Mouse (Mus musculus) bone marrow macrophage, adult 2 months (primary cell): ENCODE results near the gene Gpd1. TPM values are rescaled to one million over a fixed set of nuclear protein-coding genes. Genes with fewer than 3 reads are reported as not detected.

Experiments
- H3K27ac ChIP-seq: 2 replicates; pipeline ENCODE4 v1.5.1; 2012; ENCODE audit warnings: low read depth, low read length; ENCODE audit not compliant: insufficient read depth
- H3K4me1 ChIP-seq: 2 replicates; pipeline ENCODE4 v1.6.1; 2012; ENCODE audit warnings: low read length; ENCODE audit not compliant: control insufficient read depth, insufficient read depth
- H3K4me3 ChIP-seq: 2 replicates; pipeline ENCODE4 v1.5.1; 2012; ENCODE audit warnings: mild to moderate bottlenecking, low read length, moderate library complexity; ENCODE audit not compliant: insufficient read depth
- CTCF ChIP-seq: IDR thresholded peaks from 2 replicates; pipeline ENCODE4 v1.5.1; 2012; ENCODE audit warnings: low read depth, mild to moderate bottlenecking, low read length, moderate library complexity
- POLR2A ChIP-seq: IDR thresholded peaks from 2 replicates; pipeline ENCODE4 v1.6.1; 2012; ENCODE audit warnings: mild to moderate bottlenecking, low read depth, low read length, borderline replicate concordance
- polyA plus RNA-seq: library from polyadenylated mRNA; stranded (reverse); fragments of >200 nt; gene quantifications from 2 replicates; pipeline ENCODE4 v1.2.4, GENCODE M21; 2012; ENCODE audit not compliant: missing spikeins, insufficient read depth, insufficient read length

Gene Gpd1
- polyA plus RNA-seq, 1 experiment, result 1.2 TPM

GRCm38 (mm10) chr15:99678063-99678800 lies 39.1 kb upstream of the Gpd1 start:
- Histone ChIP-seq H3K4me3 (no peak overlapping the region), H3K4me1 (no peaks in the 10 kb centered on the region), H3K27ac (no peak overlapping the region)
- TF ChIP-seq POLR2A (no peak), CTCF (peak; percentile 44)

GRCm38 (mm10) chr15:99679008-99679407 lies 38.3 kb upstream of the Gpd1 start:
- H3K4me3 ChIP-seq, result no peak overlapping the region
- no peaks in the 10 kb centered on the region for H3K4me1 ChIP-seq
- no peak overlapping the region for H3K27ac ChIP-seq
- TF ChIP-seq CTCF, result no peak
- no peak for TF ChIP-seq POLR2A

GRCm38 (mm10) chr15:99682880-99683279 lies 34.4 kb upstream of the Gpd1 start:
- H3K4me1 ChIP-seq, result no peaks in the 10 kb centered on the region
- TF ChIP-seq CTCF (peak; percentile 33), POLR2A (no peak)
- no peak overlapping the region for H3K27ac ChIP-seq
- no peak overlapping the region for H3K4me3 ChIP-seq

GRCm38 (mm10) chr15:99684156-99684555 lies 33.2 kb upstream of the Gpd1 start:
- TF ChIP-seq CTCF (no peak), POLR2A (no peak)
- Histone ChIP-seq H3K4me3 (no peak overlapping the region), H3K4me1 (no peaks in the 10 kb centered on the region), H3K27ac (no peak overlapping the region)

- Histone ChIP-seq H3K4me3 (no peak overlapping the region), H3K4me1 (no peaks in the 10 kb centered on the region), H3K27ac (no peak overlapping the region)
- TF ChIP-seq POLR2A, result no peak
- TF ChIP-seq CTCF, result peak; percentile 68
Measured at GRCm38 (mm10) chr15:99688712-99689111, 28.6 kb upstream of the Gpd1 start.

GRCm38 (mm10) chr15:99690924-99691323 lies 26.4 kb upstream of the Gpd1 start:
- Histone ChIP-seq H3K4me3 (no peak overlapping the region), H3K4me1 (no peaks in the 10 kb centered on the region), H3K27ac (no peak overlapping the region)
- no peak for TF ChIP-seq POLR2A
- no peak for TF ChIP-seq CTCF

- Histone ChIP-seq H3K4me3 (no peak overlapping the region), H3K4me1 (no peaks in the 10 kb centered on the region), H3K27ac (no peak overlapping the region)
- TF ChIP-seq CTCF (no peak), POLR2A (no peak)
Measured at GRCm38 (mm10) chr15:99691976-99692375, 25.3 kb upstream of the Gpd1 start.

- H3K4me1 ChIP-seq, result peaks cover 9% of the 10 kb centered on the region
- H3K4me3 ChIP-seq, result no peak overlapping the region
- no peak for TF ChIP-seq POLR2A
- TF ChIP-seq CTCF, result no peak
- no peak overlapping the region for H3K27ac ChIP-seq
Measured at GRCm38 (mm10) chr15:99697309-99697708, 20.0 kb upstream of the Gpd1 start.

- no peak overlapping the region for H3K27ac ChIP-seq
- TF ChIP-seq POLR2A (no peak), CTCF (no peak)
- no peak overlapping the region for H3K4me3 ChIP-seq
- H3K4me1 ChIP-seq, result peaks cover 11% of the 10 kb centered on the region
Measured at GRCm38 (mm10) chr15:99698533-99699085, 18.7 kb upstream of the Gpd1 start.

- TF ChIP-seq CTCF, result no peak
- no peak for TF ChIP-seq POLR2A
- Histone ChIP-seq H3K27ac (no peak overlapping the region), H3K4me3 (no peak overlapping the region), H3K4me1 (peaks cover 11% of the 10 kb centered on the region)
Measured at GRCm38 (mm10) chr15:99699715-99700114, 17.6 kb upstream of the Gpd1 start.
